Mouse (Mus musculus) erythroblast, adult 5-6 weeks (primary cell): ENCODE results near the gene Wdr47. TPM values are rescaled to one million over a fixed set of nuclear protein-coding genes. Genes with fewer than 3 reads are reported as not detected.
"Not testable (repeated sequence)": the region's sequence is repeated elsewhere in the genome, so short reads cannot be mapped to it uniquely, and the experiment has no call there.

Experiments
- ATAC-seq: replicated peaks from 2 replicates; pipeline ENCODE4 v1.8.0; 2016; ENCODE audit warnings: moderate number of reproducible peaks, mild to moderate bottlenecking, moderate TSS enrichment, inconsistent platforms; ENCODE audit not compliant: poor library complexity, low FRiP score, severe bottlenecking
- total RNA-seq, 2 experiments: library from RNA; stranded (forward) in 1 of 2; stranded (reverse) in 1 of 2; fragments of 150-400 nt in 1 of 2; fragments of 200-764, 138-1000 nt in 1 of 2; gene quantifications; 2 replicates each; pipeline versions ENCODE4 v1.2.3 to v1.2.4; 2015 to 2017; ENCODE audit warnings: low replicate concordance in 2 of 2

Gene Wdr47
- total RNA-seq (2015; ENCODE audit: low replicate concordance), result 2.5 and 3.3 TPM in 2 replicates
- total RNA-seq (2017; ENCODE audit: low replicate concordance), result 2.0 and 2.6 TPM in 2 replicates

- peak; percentile 98 for ATAC-seq
Observed at GRCm38 (mm10) chr3:108590786-108591529, at the start of gene Wdr47. Gene Wdr47, plus strand, starts transcription at chr3:108591279.

DNA sequence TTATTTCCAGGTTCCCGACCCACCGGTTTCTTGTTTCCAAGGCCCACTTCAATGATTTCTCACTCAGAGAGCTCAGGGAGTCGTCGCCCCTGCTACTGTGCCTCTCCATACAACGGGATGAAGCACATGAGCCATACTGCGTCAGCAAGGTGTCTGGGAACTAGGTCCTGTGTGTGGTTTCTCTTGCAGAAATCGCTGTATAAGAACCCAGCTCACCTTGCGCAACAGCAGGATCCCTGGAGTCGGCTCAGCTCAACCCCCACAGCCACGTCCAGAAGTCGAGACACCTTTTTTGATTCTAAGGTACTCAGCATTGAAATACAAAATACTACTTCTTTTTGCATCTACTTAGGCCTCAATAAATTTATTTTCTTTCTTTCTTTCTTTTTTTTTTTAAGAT is 48.8 kb upstream of the Wdr47 start:
- no peak for ATAC-seq

- peak; percentile 31 for ATAC-seq
Observed at GRCm38 (mm10) chr3:108554111-108554561, 36.9 kb upstream of the Wdr47 start.

GRCm38 (mm10) chr3:108554587-108555312 is 36.3 kb upstream of the Wdr47 start:
- peak; percentile 97 for ATAC-seq

- no peak for ATAC-seq
Observed at GRCm38 (mm10) chr3:108557888-108558287, 33.2 kb upstream of the Wdr47 start.

DNA sequence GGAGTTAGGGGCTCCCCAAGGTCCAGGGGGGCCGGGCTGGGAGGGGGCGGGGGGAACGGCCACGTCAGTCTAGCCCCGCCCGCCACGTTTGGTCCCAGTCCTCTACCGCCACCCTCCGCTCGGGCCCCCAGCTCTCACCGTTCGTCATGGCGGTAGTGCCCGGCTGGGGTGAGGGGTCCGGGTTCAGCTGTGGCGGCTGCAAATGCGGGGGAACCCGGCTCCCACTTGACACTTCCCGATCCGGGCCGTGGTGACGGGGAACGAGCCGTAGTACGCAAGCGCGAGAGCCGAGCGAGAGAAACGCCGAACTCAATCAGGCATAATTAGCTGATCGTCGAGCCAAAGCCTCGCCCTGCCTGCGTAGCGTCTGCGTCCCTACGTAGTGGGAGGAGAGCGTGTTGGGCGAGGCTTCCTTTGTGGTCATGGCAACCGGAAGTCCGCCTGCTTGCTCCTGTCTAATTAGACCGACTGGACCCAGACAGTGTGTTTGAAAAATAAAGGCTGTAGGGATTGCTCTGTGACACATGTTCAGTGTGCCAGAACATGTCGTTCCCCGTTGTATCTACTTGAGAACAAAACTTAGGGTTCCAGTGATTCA is 28.8 kb upstream of the Wdr47 start, which contains the start of gene Tmem167b:
Gene Tmem167b (minus strand): TSS at position 334 of the 598 bp plus-strand sequence.
- peak; percentile 90 for ATAC-seq

DNA sequence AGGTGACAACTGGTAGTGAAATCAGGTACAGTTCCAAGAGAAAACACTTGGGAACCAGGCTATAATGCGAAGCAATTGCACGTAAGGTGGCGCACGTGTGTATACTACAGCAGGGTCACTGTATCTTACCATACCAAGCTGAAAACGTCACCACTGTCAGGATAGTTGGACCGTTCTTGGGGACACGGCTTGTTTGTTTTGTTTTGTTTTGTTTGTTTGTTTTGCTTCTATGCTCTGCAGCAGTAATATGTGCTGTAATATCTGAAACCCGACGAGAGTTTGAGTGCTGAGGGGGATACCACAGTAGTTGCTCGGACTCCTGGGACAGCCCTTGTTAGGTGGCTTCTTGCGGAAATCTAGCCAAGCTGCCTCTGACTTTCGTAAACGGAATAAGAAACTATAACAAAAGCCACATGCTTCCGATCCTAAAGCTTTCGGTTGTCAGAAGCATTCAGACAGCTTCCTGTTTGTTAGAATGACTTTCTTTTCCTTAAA is 28.3 kb upstream of the Wdr47 start:
- peak; percentile 71 for ATAC-seq

- peak; percentile 65 for ATAC-seq
Observed at GRCm38 (mm10) chr3:108563309-108563708, 27.8 kb upstream of the Wdr47 start.

DNA sequence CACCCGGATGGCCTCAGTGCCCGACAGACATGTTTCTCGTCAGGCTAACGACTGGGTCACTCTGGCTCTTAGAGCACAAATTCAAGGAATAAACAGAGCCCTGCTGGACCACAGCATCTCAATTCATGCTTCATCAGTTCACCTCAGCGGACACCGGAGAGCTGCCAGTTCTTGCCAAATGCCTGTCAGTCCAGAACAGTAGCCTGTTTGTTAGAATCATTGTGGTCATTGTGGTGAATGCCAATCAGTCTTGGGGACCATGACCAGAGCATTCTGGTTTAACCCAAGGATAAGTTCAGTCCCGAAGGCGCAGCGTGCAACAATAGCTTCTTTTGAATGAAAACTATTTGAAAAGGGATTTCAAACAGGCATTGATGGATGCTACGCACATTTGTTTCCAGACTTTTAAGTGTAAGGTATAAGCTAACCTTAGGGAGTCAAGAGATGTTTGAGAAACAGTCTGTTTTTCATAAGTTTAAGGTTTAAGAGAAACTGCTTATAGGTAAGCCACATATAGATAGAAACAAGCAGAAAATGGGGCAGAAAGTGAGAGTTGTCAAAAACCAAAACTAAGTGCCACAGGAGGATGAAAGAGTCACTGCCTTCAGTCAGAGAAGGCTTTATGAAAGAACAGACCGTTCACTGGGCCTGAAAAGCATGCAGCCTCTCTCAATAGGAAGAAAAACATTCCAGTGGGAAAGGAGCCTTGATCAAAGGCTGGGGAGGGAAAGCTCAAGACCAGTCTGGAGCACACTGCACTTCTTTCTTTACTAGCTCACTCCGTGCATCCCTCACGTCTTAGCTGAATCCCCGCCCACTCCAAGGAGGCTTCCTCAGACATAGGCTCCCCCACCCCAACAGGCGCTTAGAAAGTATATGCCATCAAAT is 22.8 kb upstream of the Wdr47 start:
- no peak for ATAC-seq

- not testable (repeated sequence) for ATAC-seq
Observed at GRCm38 (mm10) chr3:108569636-108570035, 21.4 kb upstream of the Wdr47 start.

DNA sequence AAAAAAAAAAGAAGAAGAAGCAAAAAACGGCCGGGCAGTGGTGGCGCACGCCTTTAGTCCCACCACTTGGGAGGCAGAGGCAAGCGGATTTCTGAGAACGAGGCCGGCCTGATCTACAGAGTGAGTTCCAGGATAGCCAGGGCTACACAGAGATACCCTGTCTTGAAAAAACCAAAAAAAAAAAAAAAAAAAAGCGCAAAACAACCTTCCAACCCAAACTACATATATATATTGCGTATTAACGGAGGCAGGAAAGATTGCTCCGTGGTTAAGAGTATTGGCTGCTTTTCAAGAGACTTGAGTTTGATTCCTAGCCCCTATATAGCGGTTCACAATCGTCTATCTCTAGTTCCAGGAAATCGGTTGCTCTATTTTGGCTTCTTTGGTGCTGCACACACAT is 20.3 kb upstream of the Wdr47 start:
- ATAC-seq, result no peak

DNA sequence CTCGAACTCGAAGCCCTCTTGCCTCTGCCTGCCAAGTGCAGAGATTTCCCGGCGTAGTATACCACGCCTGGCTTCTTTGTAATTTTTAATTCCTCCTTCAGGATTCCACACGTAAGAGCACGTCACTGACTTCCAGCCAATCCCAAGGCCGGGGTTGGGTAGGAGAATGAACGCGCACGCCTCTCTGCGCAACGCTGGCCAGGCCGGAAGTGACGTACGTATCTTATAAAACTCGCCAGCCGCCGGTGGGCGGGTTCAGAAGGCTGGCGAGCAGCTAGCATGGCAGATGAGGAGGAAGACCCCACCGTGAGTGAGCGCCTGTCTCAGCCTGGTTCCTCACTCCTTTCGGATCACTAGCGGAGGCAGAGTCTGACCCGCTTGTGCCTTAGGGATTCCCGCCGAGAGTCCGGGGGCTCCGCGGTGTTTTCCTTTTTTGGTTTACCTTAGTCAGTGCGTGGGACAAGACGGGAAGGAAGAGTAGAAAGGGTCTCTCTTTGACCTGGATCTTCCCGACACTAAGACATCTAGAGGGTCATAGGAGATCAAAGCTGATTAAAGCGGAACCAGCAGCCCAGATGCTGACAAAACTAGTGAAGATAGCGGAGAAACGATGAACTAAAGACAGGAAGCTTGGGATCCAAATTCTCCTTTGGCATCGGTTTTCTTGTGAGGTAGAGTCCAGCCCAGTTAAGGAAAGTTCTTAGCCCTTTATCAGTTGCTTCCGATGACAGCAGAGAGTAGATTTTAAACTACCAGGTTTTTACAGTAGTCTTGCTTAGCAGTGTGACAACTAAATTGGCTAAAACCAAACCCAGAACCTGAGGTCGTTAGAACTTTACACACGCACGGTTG is 19.4 kb upstream of the Wdr47 start, which contains the start of gene Taf13:
Gene Taf13 (plus strand): TSS at position 256 of the 852 bp plus-strand sequence.
- ATAC-seq, result peak; percentile 97

GRCm38 (mm10) chr3:108572309-108573010 is 18.6 kb upstream of the Wdr47 start:
- ATAC-seq, result no peak

- no peak for ATAC-seq
Observed at GRCm38 (mm10) chr3:108574018-108574417, 17.1 kb upstream of the Wdr47 start.

DNA sequence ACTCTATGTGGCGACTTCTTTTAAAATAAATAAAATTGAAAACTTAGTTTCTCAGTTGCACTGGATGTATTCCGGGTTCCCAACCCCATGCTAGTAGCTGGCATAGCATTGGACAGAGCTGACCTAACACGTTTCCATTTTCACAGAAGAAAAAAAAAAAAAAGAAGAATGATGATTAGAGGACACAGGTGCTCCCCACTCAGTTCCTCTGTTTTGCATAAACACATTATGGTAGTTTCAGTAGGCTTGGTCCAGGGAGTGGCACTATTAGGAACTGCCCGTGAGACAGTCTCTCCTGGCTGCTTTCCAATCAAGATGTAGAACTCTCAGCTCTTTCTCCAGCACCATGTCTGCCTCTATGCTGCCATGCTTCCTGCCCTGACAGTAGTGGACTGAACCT is 6.5 kb upstream of the Wdr47 start:
- ATAC-seq, result no peak

- ATAC-seq, result no peak
Observed at GRCm38 (mm10) chr3:108588446-108588845, 2.6 kb upstream of the Wdr47 start.

- peak; percentile 54 for ATAC-seq
Observed at GRCm38 (mm10) chr3:108591530-108592522, 747 bp downstream of the Wdr47 start.
